Mouse (Mus musculus): ENCODE results near the gene Lypd6b.

GRCm38 (mm10) chr2:49789078-49789477 lies 1.6 kb downstream of the Lypd6b start:
- TF ChIP-seq CTCF (IDR thresholded peaks at IDR 0.05; ENCODE audit: low read depth, low read length) = no peak
- TF ChIP-seq TAL1 (conservative IDR thresholded peaks at IDR 0.05; ENCODE audit: low read depth, low read length) = no peak
- TF ChIP-seq GATA1 (IDR thresholded peaks at IDR 0.05; ENCODE audit: borderline replicate concordance, low read length) = no peak
- no peak for TF ChIP-seq GATA2 (IDR thresholded peaks at IDR 0.05; ENCODE audit: borderline replicate concordance, low read depth, low read length)

All from G1E (cell line).